Mouse (Mus musculus) ES-Bruce4 (cell line): Measurements from ENCODE around the gene Smim22.

ENCODE experiments used
- CTCF ChIP-seq: IDR thresholded peaks from one replicate; pipeline ENCODE4 v1.8.1; 2011; ENCODE audit warnings: low read depth, low read length
- EP300 ChIP-seq: IDR thresholded peaks from 2 replicates; pipeline ENCODE4 v1.6.1; 2011; ENCODE audit warnings: low read depth, low read length; ENCODE audit not compliant: insufficient read depth
- POLR2A ChIP-seq: IDR thresholded peaks from one replicate; pipeline ENCODE4 v1.8.1; 2011; ENCODE audit warnings: low read length; ENCODE audit not compliant: insufficient read depth

DNA sequence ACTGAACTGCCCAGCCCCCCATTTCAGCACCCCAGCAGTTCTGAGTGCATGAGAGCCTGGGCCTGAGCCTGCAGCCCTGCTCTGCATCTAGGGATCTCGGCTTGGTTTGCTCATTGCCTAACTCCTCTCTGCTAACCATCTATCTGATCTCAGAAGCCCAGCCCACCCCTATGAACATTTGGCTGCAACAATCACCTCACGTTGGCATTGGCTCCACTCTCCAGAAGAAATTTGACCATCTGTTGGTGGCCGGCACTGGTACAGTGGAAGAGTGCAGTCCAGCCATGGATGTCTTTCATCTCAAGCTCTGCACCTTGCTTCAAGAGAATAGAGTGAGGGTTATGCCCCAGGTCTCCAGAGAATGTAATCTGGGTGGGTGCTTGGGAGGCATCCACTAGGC, 49.6 kb upstream of the Smim22 start:
- TF ChIP-seq CTCF (no peak), POLR2A (no peak), EP300 (no peak)
